Mouse (Mus musculus): ENCODE data around the gene Slc8a3. TPM values are rescaled to one million over a fixed set of nuclear protein-coding genes. Genes with fewer than 3 reads are reported as not detected.

Gene Slc8a3
- polyA plus RNA-seq, 1 experiment = 0.82 TPM

DNA sequence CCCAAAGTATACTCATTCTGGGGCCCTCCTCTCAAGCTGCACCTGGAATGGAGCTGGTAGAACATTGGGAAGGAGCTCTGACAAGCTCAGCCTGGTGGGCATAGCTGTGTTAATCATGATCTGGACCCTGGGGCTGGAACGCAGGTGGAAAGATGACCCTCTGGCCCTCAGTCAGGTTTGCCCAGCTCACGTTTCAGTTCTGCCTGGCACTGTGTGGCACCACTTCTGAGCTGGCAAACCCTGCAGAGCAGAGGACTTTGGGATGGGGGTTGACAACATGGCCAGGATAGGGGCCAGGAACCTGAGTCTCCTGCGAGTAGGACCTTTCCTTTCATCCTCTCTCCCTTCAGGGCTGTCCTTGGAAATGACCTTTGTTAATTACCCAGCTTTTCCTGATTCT lies 146.3 kb downstream of the Slc8a3 start:
- Histone ChIP-seq H3K27ac (ENCODE audit: control insufficient read depth, insufficient read depth, low read depth, low read length, poor library complexity) (no peak overlapping the region), H3K4me3 (replicated peaks; ENCODE audit: control insufficient read depth, low read depth, low read length) (no peak overlapping the region), H3K4me1 (ENCODE audit: control insufficient read depth, insufficient read depth, low read length) (no peaks in the 10 kb centered on the region)
- WGBS = 76% methylated on average over 3 of the region's 3 CpGs
- TF ChIP-seq CTCF (IDR thresholded peaks at IDR 0.05; ENCODE audit: control insufficient read depth, insufficient read depth, low read length) (no peak), POLR2A (IDR thresholded peaks at IDR 0.05; ENCODE audit: borderline replicate concordance, control insufficient read depth, low read depth, low read length) (no peak)

- Histone ChIP-seq H3K27ac (ENCODE audit: control insufficient read depth, insufficient read depth, low read depth, low read length, poor library complexity) (no peak overlapping the region), H3K4me3 (replicated peaks; ENCODE audit: control insufficient read depth, low read depth, low read length) (no peak overlapping the region), H3K4me1 (ENCODE audit: control insufficient read depth, insufficient read depth, low read length) (no peaks in the 10 kb centered on the region)
- WGBS = 61% methylated on average over 4 of the region's 4 CpGs
- TF ChIP-seq POLR2A (IDR thresholded peaks at IDR 0.05; ENCODE audit: borderline replicate concordance, control insufficient read depth, low read depth, low read length) (no peak), CTCF (IDR thresholded peaks at IDR 0.05; ENCODE audit: control insufficient read depth, insufficient read depth, low read length) (no peak)
These were observed 146.9 kb downstream of the Slc8a3 start for GRCm38 (mm10) chr12:81186081-81186480.

- 84% methylated on average over 2 of the region's 2 CpGs for WGBS
These were observed 148.0 kb downstream of the Slc8a3 start for GRCm38 (mm10) chr12:81184967-81185366.

GRCm38 (mm10) chr12:81182073-81182472 lies 150.9 kb downstream of the Slc8a3 start:
- WGBS = 52% methylated on average over 3 of the region's 3 CpGs
- no peak overlapping the region for H3K4me3 ChIP-seq (replicated peaks; ENCODE audit: control insufficient read depth, low read depth, low read length)
- no peak overlapping the region for H3K27ac ChIP-seq (ENCODE audit: control insufficient read depth, insufficient read depth, low read depth, low read length, poor library complexity)
- TF ChIP-seq POLR2A (IDR thresholded peaks at IDR 0.05; ENCODE audit: borderline replicate concordance, control insufficient read depth, low read depth, low read length) (no peak), CTCF (IDR thresholded peaks at IDR 0.05; ENCODE audit: control insufficient read depth, insufficient read depth, low read length) (peak; percentile 79)
- no peaks in the 10 kb centered on the region for H3K4me1 ChIP-seq (ENCODE audit: control insufficient read depth, insufficient read depth, low read length)

More at GRCm38 (mm10) chr12:81184967-81185366, 148.0 kb downstream of the Slc8a3 start:
- H3K27ac ChIP-seq (ENCODE audit: control insufficient read depth, insufficient read depth, low read depth, low read length, poor library complexity) = no peak overlapping the region
- H3K4me3 ChIP-seq (replicated peaks; ENCODE audit: control insufficient read depth, low read depth, low read length) = no peak overlapping the region
- H3K4me1 ChIP-seq (ENCODE audit: control insufficient read depth, insufficient read depth, low read length) = no peaks in the 10 kb centered on the region
- TF ChIP-seq CTCF (IDR thresholded peaks at IDR 0.05; ENCODE audit: control insufficient read depth, insufficient read depth, low read length) (no peak), POLR2A (IDR thresholded peaks at IDR 0.05; ENCODE audit: borderline replicate concordance, control insufficient read depth, low read depth, low read length) (no peak)

GRCm38 (mm10) chr12:81175252-81175651 lies 157.7 kb downstream of the Slc8a3 start:
- no peak overlapping the region for H3K4me3 ChIP-seq (replicated peaks; ENCODE audit: control insufficient read depth, low read depth, low read length)
- H3K27ac ChIP-seq (ENCODE audit: control insufficient read depth, insufficient read depth, low read depth, low read length, poor library complexity) = no peak overlapping the region
- 57% methylated on average over 9 of the region's 9 CpGs for WGBS
- TF ChIP-seq CTCF (IDR thresholded peaks at IDR 0.05; ENCODE audit: control insufficient read depth, insufficient read depth, low read length) (no peak), POLR2A (IDR thresholded peaks at IDR 0.05; ENCODE audit: borderline replicate concordance, control insufficient read depth, low read depth, low read length) (no peak)
- no peaks in the 10 kb centered on the region for H3K4me1 ChIP-seq (ENCODE audit: control insufficient read depth, insufficient read depth, low read length)

- H3K4me1 ChIP-seq (ENCODE audit: control insufficient read depth, insufficient read depth, low read length) = no peaks in the 10 kb centered on the region
- H3K4me3 ChIP-seq (replicated peaks; ENCODE audit: control insufficient read depth, low read depth, low read length) = no peak overlapping the region
- no peak for TF ChIP-seq CTCF (IDR thresholded peaks at IDR 0.05; ENCODE audit: control insufficient read depth, insufficient read depth, low read length)
- no peak for TF ChIP-seq POLR2A (IDR thresholded peaks at IDR 0.05; ENCODE audit: borderline replicate concordance, control insufficient read depth, low read depth, low read length)
- 88% methylated on average over 4 of the region's 4 CpGs for WGBS
- no peak overlapping the region for H3K27ac ChIP-seq (ENCODE audit: control insufficient read depth, insufficient read depth, low read depth, low read length, poor library complexity)
These were observed 159.1 kb downstream of the Slc8a3 start for GRCm38 (mm10) chr12:81173893-81174292.

GRCm38 (mm10) chr12:81173011-81173410 lies 160.0 kb downstream of the Slc8a3 start:
- TF ChIP-seq CTCF (IDR thresholded peaks at IDR 0.05; ENCODE audit: control insufficient read depth, insufficient read depth, low read length) = no peak
- no peak for TF ChIP-seq POLR2A (IDR thresholded peaks at IDR 0.05; ENCODE audit: borderline replicate concordance, control insufficient read depth, low read depth, low read length)
- Histone ChIP-seq H3K4me3 (replicated peaks; ENCODE audit: control insufficient read depth, low read depth, low read length) (no peak overlapping the region), H3K27ac (ENCODE audit: control insufficient read depth, insufficient read depth, low read depth, low read length, poor library complexity) (no peak overlapping the region), H3K4me1 (ENCODE audit: control insufficient read depth, insufficient read depth, low read length) (no peaks in the 10 kb centered on the region)
- WGBS = 55% methylated on average over 3 of the region's 3 CpGs

DNA sequence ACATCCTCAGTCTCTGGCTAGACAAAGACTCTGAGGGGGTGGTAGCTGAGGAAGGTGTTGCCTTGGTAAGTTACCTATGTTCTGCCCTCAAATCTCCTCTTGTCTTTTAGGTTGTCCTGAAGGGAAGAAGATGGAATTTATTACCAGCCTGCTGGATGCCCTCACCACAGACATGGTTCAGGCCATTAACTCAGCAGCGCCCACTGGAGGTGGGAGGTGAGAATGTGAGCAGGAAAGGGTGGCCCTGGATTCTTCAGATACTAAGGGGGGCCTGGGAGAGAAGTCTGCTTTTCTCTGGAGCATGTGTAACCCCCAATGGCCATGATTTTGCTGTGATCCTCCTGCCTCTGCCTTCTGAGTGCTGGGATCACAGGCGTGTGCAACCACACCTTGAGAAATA lies 162.9 kb downstream of the Slc8a3 start:
- TF ChIP-seq POLR2A (IDR thresholded peaks at IDR 0.05; ENCODE audit: borderline replicate concordance, control insufficient read depth, low read depth, low read length) = no peak
- TF ChIP-seq CTCF (IDR thresholded peaks at IDR 0.05; ENCODE audit: control insufficient read depth, insufficient read depth, low read length) = peak; percentile 19; the same call in 1 of the 2 replicates
- 73% methylated on average over 2 of the region's 2 CpGs for whole genome bisulfite sequencing
- no peak overlapping the region for H3K27ac ChIP-seq (ENCODE audit: control insufficient read depth, insufficient read depth, low read depth, low read length, poor library complexity)
- no peaks in the 10 kb centered on the region for H3K4me1 ChIP-seq (ENCODE audit: control insufficient read depth, insufficient read depth, low read length)
- H3K4me3 ChIP-seq (replicated peaks; ENCODE audit: control insufficient read depth, low read depth, low read length) = no peak overlapping the region

GRCm38 (mm10) chr12:81168494-81168893 lies 164.5 kb downstream of the Slc8a3 start:
- Histone ChIP-seq H3K27ac (ENCODE audit: control insufficient read depth, insufficient read depth, low read depth, low read length, poor library complexity) (no peak overlapping the region), H3K4me3 (replicated peaks; ENCODE audit: control insufficient read depth, low read depth, low read length) (no peak overlapping the region), H3K4me1 (ENCODE audit: control insufficient read depth, insufficient read depth, low read length) (no peaks in the 10 kb centered on the region)
- 71% methylated on average over 2 of the region's 2 CpGs for WGBS
- TF ChIP-seq POLR2A (IDR thresholded peaks at IDR 0.05; ENCODE audit: borderline replicate concordance, control insufficient read depth, low read depth, low read length) = no peak
- TF ChIP-seq CTCF (IDR thresholded peaks at IDR 0.05; ENCODE audit: control insufficient read depth, insufficient read depth, low read length) = no peak
